8 mouse cellular contexts compared by ENCODE assay signal in genomic region chr1:179667450-179667849, GRCm38 (mm10). TPM values are rescaled to one million over a fixed set of nuclear protein-coding genes. Genes with fewer than 3 reads are reported as not detected.
DNase-seq lines count a peak whose midpoint lies in the region; ATAC-seq and TF ChIP-seq lines count a peak whose summit lies in the region.

No protein-coding gene starts in this region.

- 9% methylated on average over 7 of the region's 7 CpGs for WGBS in heart, embryonic 12.5 days
- WGBS in heart, embryonic 16.5 days, result 15% methylated on average over 7 of the region's 7 CpGs

- no peaks in the 10 kb centered on the region for H3K9me3 ChIP-seq in heart, embryonic 12.5 days (replicated peaks)
- H3K9me3 ChIP-seq in ES-E14 (ENCODE audit: control insufficient read depth, insufficient read depth, low read depth, low read length), result no peaks in the 10 kb centered on the region
- H3K9me3 ChIP-seq in heart, embryonic 16.5 days (replicated peaks; ENCODE audit: control insufficient read depth, low read length), result no peaks in the 10 kb centered on the region

- H3K27me3 ChIP-seq in heart, embryonic 12.5 days (replicated peaks), result no peaks in the 10 kb centered on the region
- H3K27me3 ChIP-seq in heart, embryonic 16.5 days (ENCODE audit: control insufficient read depth, insufficient read depth, low read length), result no peaks in the 10 kb centered on the region

- peaks cover 15% of the 10 kb centered on the region for H3K36me3 ChIP-seq in heart, embryonic 12.5 days
- no peaks in the 10 kb centered on the region for H3K36me3 ChIP-seq in ES-E14 (ENCODE audit: control insufficient read depth, insufficient read depth, low read length, poor library complexity, severe bottlenecking)
- 0 out of 2 replicates have a peak, but pooled peaks cover 5% of the 10 kb centered on the region for H3K36me3 ChIP-seq in heart, embryonic 16.5 days (ENCODE audit: control insufficient read depth, insufficient read depth)

- DNase-seq in heart, postnatal 14 days, result no peak
- DNase-seq in ES-E14 (ENCODE audit: low read depth, low spot score), result no peak
- DNase-seq in mesoderm, embryonic 11.5 days (ENCODE audit: low read depth, low spot score), result peak; percentile 13
- DNase-seq in yolk sac, embryonic 10.5 days (ENCODE audit: low spot score), result no peak
- DNase-seq in ovary, adult 18-20 months (ENCODE audit: low spot score), result no peak

- peak overlapping the region; percentile 80 for H3K4me3 ChIP-seq in heart, embryonic 12.5 days
- H3K4me3 ChIP-seq in ES-E14 (ENCODE audit: insufficient read depth in 1 of 2, low read depth in 1 of 2, low read length in 2 of 2, poor library complexity in 1 of 2, severe bottlenecking in 1 of 2), result peak overlapping the region; percentile 90 to 93
- H3K4me3 ChIP-seq in heart, embryonic 16.5 days (ENCODE audit: low read length), result peak overlapping the region; percentile 74

- in situ Hi-C loops in ES-E14 (cut with MboI; ENCODE audit: low sequenced_read_pairs in 2 of 2, unreplicated experiment in 2 of 2), result no loop called here

- intact Hi-C loops in heart, postnatal 14 days (cut with DNase I), result no loop called here

- H3K4me2 ChIP-seq in heart, embryonic 12.5 days, result peak overlapping the region; percentile 94
- peak overlapping the region; percentile 87 for H3K4me2 ChIP-seq in heart, embryonic 16.5 days (ENCODE audit: low read depth, low read length)

- H3K4me1 ChIP-seq in heart, embryonic 12.5 days (replicated peaks), result peaks cover 10% of the 10 kb centered on the region
- no peaks in the 10 kb centered on the region for H3K4me1 ChIP-seq in ES-E14 (ENCODE audit: control insufficient read depth in 2 of 2, insufficient read depth in 2 of 2, low read length in 2 of 2, poor library complexity in 1 of 2)
- peaks cover 5% of the 10 kb centered on the region; the same call in 1 of the 2 replicates for H3K4me1 ChIP-seq in heart, embryonic 16.5 days (ENCODE audit: control insufficient read depth, insufficient read depth, low read length)

- no peak for ATAC-seq in heart, embryonic 12.5 days (ENCODE audit: insufficient number of reproducible peaks, low FRiP score)
- peak; percentile 39; the same call in 1 of the 2 replicates for ATAC-seq in heart, embryonic 16.5 days (replicated peaks; ENCODE audit: extremely low read depth, insufficient read depth, low FRiP score)
- no peak for ATAC-seq in granulocyte monocyte progenitor cell, adult 5-6 weeks (replicated peaks; ENCODE audit: poor library complexity, severe bottlenecking)

- H3K9ac ChIP-seq in heart, embryonic 12.5 days, result peak overlapping the region; percentile 90
- H3K9ac ChIP-seq in ES-E14 (ENCODE audit: insufficient read depth, low read depth, low read length, poor library complexity, severe bottlenecking), result peak overlapping the region; percentile 80; the same call in 1 of the 2 replicates
- peak overlapping the region; percentile 91 for H3K9ac ChIP-seq in heart, embryonic 16.5 days (ENCODE audit: low read length)

- peak overlapping the region; percentile 95 for H3K27ac ChIP-seq in heart, embryonic 12.5 days (ENCODE audit: poor library complexity, severe bottlenecking)
- no peak overlapping the region for H3K27ac ChIP-seq in ES-E14 (ENCODE audit: insufficient read depth, low read depth, low read length, poor library complexity, severe bottlenecking)
- peak overlapping the region; percentile 93 for H3K27ac ChIP-seq in heart, embryonic 16.5 days (ENCODE audit: low read length)

TF ChIP-seq in ES-E14, 5 proteins besides CTCF, POLR2A, EP300 and RAD21:
- TF ChIP-seq HCFC1 (IDR thresholded peaks at IDR 0.05; ENCODE audit: borderline replicate concordance, insufficient read depth, low read length) (no peak), CHD2 (IDR thresholded peaks at IDR 0.05; ENCODE audit: low read depth, low read length) (no peak), ZNF384 (IDR thresholded peaks at IDR 0.05; ENCODE audit: low read depth, low read length) (no peak), ZC3H11A (IDR thresholded peaks at IDR 0.05; ENCODE audit: borderline replicate concordance, low read depth, low read length) (no peak), MAFK (IDR thresholded peaks at IDR 0.05; ENCODE audit: insufficient read depth, low read depth, low read length) (no peak)

RNA-seq across cellular contexts. Expression of gene Sccpdh, which starts 0.6 kb away (rescaled TPM):
- polyA plus RNA-seq in heart, embryonic 12.5 days (2016; fragmentation: Nextera tagmentation; extraction: Ambion mirVana), result 86.9 and 91.4 TPM in 2 replicates
- 10 to 100 TPM; 61.0 to 65.4 TPM for total RNA-seq in heart, postnatal 14 days (2021)
- total RNA-seq in ES-E14 (2012; rRNA removed), result 22.1 and 35.8 TPM in 2 replicates
- 104 and 109 TPM in 2 replicates for polyA plus RNA-seq in heart, embryonic 16.5 days (2015; fragmentation: Nextera tagmentation; extraction: Ambion mirVana)
- total RNA-seq in granulocyte monocyte progenitor cell, adult 5-6 weeks (2014; fragmentation: Nextera tagmentation), result 14.8 and 20.4 TPM in 2 replicates
- total RNA-seq in granulocyte monocyte progenitor cell, adult 5-6 weeks (2017), result 49.9 and 60.4 TPM in 2 replicates
